Mouse (Mus musculus) liver, embryonic 15.5 days (tissue): ENCODE results near the gene Tub. TPM values are rescaled to one million over a fixed set of nuclear protein-coding genes. Genes with fewer than 3 reads are reported as not detected.

ENCODE experiments used
- ATAC-seq: fragments of 200-750 bp; cut with Nextera tagmentation; 2 replicates; pipeline ENCODE4 v1.8.0; 2017; ENCODE audit warnings: moderate number of reproducible peaks, mild to moderate bottlenecking, moderate library complexity; ENCODE audit not compliant: insufficient read depth
- H3K27ac ChIP-seq: fragments of 300-500 bp; sonication (generic); replicated peaks from 2 replicates; pipeline ENCODE4 v1.5.1; 2015; ENCODE audit warnings: mild to moderate bottlenecking, inconsistent platforms
- H3K27me3 ChIP-seq: fragments of 300-500 bp; sonication (generic); 2 replicates; pipeline ENCODE4 v1.6.1; 2015; ENCODE audit warnings: mild to moderate bottlenecking, inconsistent platforms
- H3K36me3 ChIP-seq: fragments of 300-500 bp; sonication (generic); replicated peaks from 2 replicates; pipeline ENCODE4 v1.6.1; 2015; ENCODE audit warnings: moderate library complexity, mild to moderate bottlenecking, inconsistent platforms
- H3K4me1 ChIP-seq: fragments of 300-500 bp; sonication (generic); replicated peaks from 2 replicates; pipeline ENCODE4 v1.6.1; 2015; ENCODE audit warnings: inconsistent platforms
- H3K4me2 ChIP-seq: fragments of 300-500 bp; sonication (generic); 2 replicates; pipeline ENCODE4 v1.6.1; 2015; ENCODE audit warnings: moderate library complexity, mild to moderate bottlenecking, inconsistent platforms
- H3K4me3 ChIP-seq: fragments of 300-500 bp; sonication (generic); replicated peaks from 2 replicates; pipeline ENCODE4 v1.5.1; 2015; ENCODE audit warnings: mild to moderate bottlenecking, inconsistent platforms
- H3K9ac ChIP-seq: fragments of 300-500 bp; sonication (generic); 2 replicates; pipeline ENCODE4 v1.6.1; 2015; ENCODE audit warnings: moderate library complexity, mild to moderate bottlenecking, inconsistent platforms
- H3K9me3 ChIP-seq: fragments of 300-500 bp; sonication (generic); replicated peaks from 2 replicates; pipeline ENCODE4 v1.6.1; 2016; ENCODE audit warnings: inconsistent platforms
- WGBS: fragments of 180-500 bp; shearing (Covaris S2); methylation state at CpG from one replicate; pipeline ENCODE4 v1.1.7; 2015; ENCODE audit warnings: mixed read lengths; ENCODE audit not compliant: insufficient replicate concordance; 5-methylcytosine and 5-hydroxymethylcytosine counted together
- polyA plus RNA-seq: library from polyadenylated mRNA; unstranded; fragments of >200 nt; fragmentation: Nextera tagmentation; extraction: Ambion mirVana; gene quantifications from 2 replicates; pipeline ENCODE4 v1.2.1, GENCODE M21; 2015

Tub gene
- polyA plus RNA-seq, 1 experiment from 2014 or later: 0.05 TPM

- 66% methylated on average over 4 of the region's 4 CpGs for WGBS
- H3K4me3 ChIP-seq: no peak overlapping the region
- H3K9me3 ChIP-seq: no peaks in the 10 kb centered on the region
- no peak overlapping the region for H3K9ac ChIP-seq
- H3K27me3 ChIP-seq: peaks cover 38% of the 10 kb centered on the region
- no peaks in the 10 kb centered on the region for H3K36me3 ChIP-seq
- H3K4me1 ChIP-seq: 0 out of 2 replicates have a peak, but pooled peaks cover 11% of the 10 kb centered on the region
- no peak for ATAC-seq
- H3K4me2 ChIP-seq: no peak overlapping the region
- H3K27ac ChIP-seq: no peak overlapping the region
Observed at GRCm38 (mm10) chr7:109083813-109084184, 133.7 kb downstream of the Tub start.

Other genes with a start within 250 kb of the Tub start
- not detected in 2 replicates for gene Olfr512, start 237.0 kb upstream of the Tub start, polyA plus RNA-seq
- gene Olfr513, start 199.4 kb upstream of the Tub start, polyA plus RNA-seq: not detected in 2 replicates
- gene Olfr514, start 124.3 kb upstream of the Tub start, polyA plus RNA-seq: not detected in 2 replicates
- not detected in 2 replicates for gene Olfr516, start 99.8 kb upstream of the Tub start, polyA plus RNA-seq
- gene Olfr517, start 78.0 kb upstream of the Tub start, polyA plus RNA-seq: not detected in 2 replicates
- not detected in 2 replicates for gene Olfr518, start 65.3 kb upstream of the Tub start, polyA plus RNA-seq
- not detected in 2 replicates for gene Olfr519, start 55.9 kb upstream of the Tub start, polyA plus RNA-seq
- 0.03 and 0.05 TPM in 2 replicates for gene Nlrp10, start 20.2 kb upstream of the Tub start, polyA plus RNA-seq
- 34.9 and 35.2 TPM in 2 replicates for gene Eif3f, start 15.9 kb upstream of the Tub start, polyA plus RNA-seq
- 0.39 and 0.53 TPM in 2 replicates for gene Ric3, start 133.0 kb downstream of the Tub start, polyA plus RNA-seq
- gene Lmo1, start 224.9 kb downstream of the Tub start, polyA plus RNA-seq: 0.84 and 0.89 TPM in 2 replicates